Mouse (Mus musculus): ENCODE results near the gene Lamb1. TPM values are rescaled to one million over a fixed set of nuclear protein-coding genes. Genes with fewer than 3 reads are reported as not detected.

Gene Lamb1
- 10 to 100 TPM in 1 of 26 experiments, under 1 TPM in 2, not detected in 23; 0.13 to 12.1 (median 0.14) TPM for total RNA-seq (2018; cell fraction: chromatin; rRNA removed)
- total RNA-seq (2018; cell fraction: cytosol; rRNA removed): under 1 TPM in 4 of 26 experiments, not detected in 22; under 0.01 to 0.04 (median 0.02) TPM
- 1 to 10 TPM in 1 of 26 experiments, under 1 TPM in 3, not detected in 22; 0.05 to 2.2 (median 0.09) TPM for total RNA-seq (2018; cell fraction: nucleus; rRNA removed)
- polyA plus RNA-seq (2018): 0.01 to 0.11 TPM in 2 of 3 replicates, not detected in the other

DNA sequence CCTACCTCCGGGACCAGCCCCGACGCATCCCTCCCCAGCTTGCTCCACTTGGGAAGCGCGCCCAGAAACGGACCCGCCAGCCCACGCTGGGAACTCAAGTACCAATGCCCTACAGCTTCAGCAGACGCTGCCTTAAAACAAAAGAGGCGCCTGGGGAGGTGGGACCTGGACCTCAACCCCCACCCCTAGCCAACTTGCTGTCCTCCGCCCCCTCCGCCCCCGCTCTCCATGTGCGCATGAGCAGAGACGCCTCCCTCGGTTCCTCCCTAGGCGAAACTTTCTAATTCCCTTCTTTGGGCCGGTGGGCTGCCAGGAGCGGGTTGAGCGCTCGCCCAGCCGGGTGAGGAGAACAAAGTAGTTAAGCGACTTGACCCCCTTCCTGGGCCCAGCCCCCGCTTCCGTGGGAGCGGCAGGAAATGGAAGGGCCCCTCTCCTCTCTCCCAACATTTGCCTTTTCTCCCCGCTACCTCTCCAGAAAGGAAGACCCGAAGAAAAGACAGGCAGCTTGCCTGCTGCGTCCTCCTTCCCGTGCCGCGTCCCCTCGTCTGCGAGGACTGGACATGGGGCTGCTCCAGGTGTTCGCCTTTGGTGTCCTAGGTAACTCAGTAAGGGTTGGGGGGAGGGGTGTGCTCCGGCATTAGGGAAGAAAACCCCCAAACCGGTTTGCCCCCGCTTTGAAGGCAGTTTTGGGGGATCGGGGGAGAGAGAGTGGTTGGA lies at the start of gene Lamb1:
TSS of gene Lamb1 (plus strand) at position 230 of the 717 bp plus-strand sequence.
- Histone ChIP-seq H3K27ac (no peak within 1 kb of the TSS), H3K79me2 (ENCODE audit: inconsistent target) (no peaks in the 10 kb centered on the region), H3K4me3 (ENCODE audit: inconsistent target) (no peak within 1 kb of the TSS), H3K36me3 (ENCODE audit: inconsistent target) (no peaks in the 10 kb centered on the region)
- WGBS (ENCODE audit: missing documents): 3% methylated on average over 36 of the region's 39 CpGs

DNA sequence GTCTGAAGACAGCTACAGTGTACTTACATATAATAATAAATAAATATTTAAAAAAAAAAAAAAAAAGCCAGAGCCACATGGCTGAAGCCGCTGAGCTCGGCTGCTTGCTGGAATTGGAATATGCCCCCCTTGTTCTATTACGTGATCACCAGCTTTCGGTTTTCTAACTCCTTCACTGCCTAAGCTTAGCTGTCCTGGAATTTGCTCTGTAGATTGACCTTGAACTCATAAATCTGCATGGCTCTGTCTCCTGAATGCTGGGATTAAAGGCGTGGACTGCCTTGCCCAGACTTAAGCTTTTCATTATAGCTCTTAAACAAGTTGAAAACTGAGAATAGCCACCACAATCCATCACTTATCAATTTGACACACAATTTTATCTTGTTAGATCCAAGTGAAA lies 47.8 kb upstream of the Lamb1 start:
- Histone ChIP-seq H3K4me3 (ENCODE audit: inconsistent target) (no peak overlapping the region), H3K36me3 (ENCODE audit: inconsistent target) (no peaks in the 10 kb centered on the region)
- WGBS (ENCODE audit: missing documents): 96% methylated on average over 5 of the region's 5 CpGs

DNA sequence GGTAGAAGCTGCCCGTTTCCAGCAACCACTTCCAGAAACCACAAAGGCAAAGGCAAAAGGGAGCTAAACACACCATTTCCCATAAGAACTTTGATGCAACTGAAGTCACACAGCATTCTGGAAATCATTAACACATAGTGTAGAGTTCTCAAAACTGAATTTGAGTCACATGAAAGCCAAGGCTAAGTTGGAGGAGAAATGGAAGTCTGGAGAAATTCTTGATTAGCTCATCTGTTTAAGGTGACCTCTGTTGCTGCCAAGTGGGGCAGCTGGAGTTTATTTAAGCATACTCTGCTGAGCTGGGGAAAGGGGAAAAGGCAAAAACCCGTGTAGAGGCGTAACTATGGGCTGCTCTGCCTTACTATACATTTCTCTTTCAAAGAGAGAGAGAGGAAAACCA lies 46.3 kb upstream of the Lamb1 start:
- H3K4me3 ChIP-seq (ENCODE audit: inconsistent target): no peak overlapping the region
- no peaks in the 10 kb centered on the region for H3K36me3 ChIP-seq (ENCODE audit: inconsistent target)
- WGBS (ENCODE audit: missing documents): 71% methylated on average over 2 of the region's 3 CpGs
- H3K79me2 ChIP-seq (ENCODE audit: inconsistent target): no peaks in the 10 kb centered on the region
- H3K27ac ChIP-seq: no peak overlapping the region

More for the DNA sequence above, 47.8 kb upstream of the Lamb1 start:
- Histone ChIP-seq H3K27ac (no peak overlapping the region), H3K79me2 (ENCODE audit: inconsistent target) (no peaks in the 10 kb centered on the region)

DNA sequence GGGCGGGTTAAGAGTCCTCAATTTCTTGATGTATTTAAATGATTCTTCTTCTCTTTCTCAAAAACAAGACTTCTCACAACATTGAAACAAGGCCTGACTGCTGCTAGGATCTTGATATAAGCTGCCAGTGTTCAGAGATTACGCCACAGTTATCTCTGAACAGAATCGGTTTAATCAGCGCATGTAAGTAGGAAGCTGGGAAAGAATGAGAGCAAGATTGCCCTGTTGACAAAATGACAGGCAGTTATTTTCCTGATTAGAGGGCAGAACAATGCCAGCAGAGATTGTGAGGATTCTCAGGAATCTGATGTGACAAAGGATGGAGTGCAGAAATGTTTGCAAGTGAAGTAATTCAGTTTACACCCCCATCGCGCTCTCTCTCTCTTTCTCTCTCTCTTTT lies 43.5 kb upstream of the Lamb1 start:
- H3K79me2 ChIP-seq (ENCODE audit: inconsistent target): no peaks in the 10 kb centered on the region
- H3K4me3 ChIP-seq (ENCODE audit: inconsistent target): no peak overlapping the region
- H3K27ac ChIP-seq: no peak overlapping the region
- WGBS (ENCODE audit: missing documents): 91% methylated on average over 6 of the region's 6 CpGs
- H3K36me3 ChIP-seq (ENCODE audit: inconsistent target): no peaks in the 10 kb centered on the region

DNA sequence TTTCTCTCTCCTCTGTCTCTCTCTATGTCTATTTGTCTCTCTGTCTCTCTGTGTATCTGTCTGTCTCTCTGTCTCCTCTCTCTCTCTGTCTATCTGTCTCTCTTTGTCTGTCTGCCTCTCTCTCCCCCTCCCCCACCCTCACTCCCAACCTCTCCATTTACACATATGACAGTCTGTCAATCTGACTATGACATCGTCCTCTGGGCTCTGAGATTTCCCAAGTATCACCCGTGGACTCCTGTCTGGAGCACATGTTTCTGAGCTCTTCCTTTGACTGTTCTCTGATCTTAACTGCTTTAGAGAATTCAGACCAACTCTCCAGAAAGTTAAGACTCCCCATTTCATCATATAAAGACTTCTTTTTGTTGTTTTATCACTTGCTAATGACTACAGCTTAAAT lies 42.8 kb upstream of the Lamb1 start:
- no peak overlapping the region for H3K27ac ChIP-seq
- H3K4me3 ChIP-seq (ENCODE audit: inconsistent target): no peak overlapping the region
- H3K79me2 ChIP-seq (ENCODE audit: inconsistent target): no peaks in the 10 kb centered on the region
- H3K36me3 ChIP-seq (ENCODE audit: inconsistent target): no peaks in the 10 kb centered on the region
- 50% methylated on average over 2 of the region's 2 CpGs for WGBS (ENCODE audit: missing documents)

DNA sequence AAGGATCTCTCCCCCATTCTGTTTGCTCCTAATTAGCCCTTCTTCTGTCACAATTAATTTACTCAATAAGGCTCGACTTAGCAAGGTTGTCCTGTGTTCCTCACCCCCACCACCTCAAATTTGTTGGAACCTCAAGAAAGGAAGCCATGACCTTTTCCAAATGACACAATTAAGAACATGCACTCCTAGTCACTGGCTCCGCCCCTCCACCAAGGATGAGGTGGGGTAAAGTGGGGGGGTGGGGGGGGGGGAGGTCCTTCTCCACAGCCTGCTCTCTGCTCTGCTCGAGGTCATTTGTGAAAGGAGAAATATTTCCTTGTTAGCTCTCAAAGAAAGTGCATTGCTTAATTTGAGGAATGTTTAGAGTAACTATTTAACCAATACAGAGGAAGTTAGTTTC lies 42.3 kb upstream of the Lamb1 start:
- no peaks in the 10 kb centered on the region for H3K36me3 ChIP-seq (ENCODE audit: inconsistent target)
- no peak overlapping the region for H3K4me3 ChIP-seq (ENCODE audit: inconsistent target)
- H3K79me2 ChIP-seq (ENCODE audit: inconsistent target): no peaks in the 10 kb centered on the region
- no peak overlapping the region for H3K27ac ChIP-seq
- 65% methylated on average over 2 of the region's 3 CpGs for WGBS (ENCODE audit: missing documents)

DNA sequence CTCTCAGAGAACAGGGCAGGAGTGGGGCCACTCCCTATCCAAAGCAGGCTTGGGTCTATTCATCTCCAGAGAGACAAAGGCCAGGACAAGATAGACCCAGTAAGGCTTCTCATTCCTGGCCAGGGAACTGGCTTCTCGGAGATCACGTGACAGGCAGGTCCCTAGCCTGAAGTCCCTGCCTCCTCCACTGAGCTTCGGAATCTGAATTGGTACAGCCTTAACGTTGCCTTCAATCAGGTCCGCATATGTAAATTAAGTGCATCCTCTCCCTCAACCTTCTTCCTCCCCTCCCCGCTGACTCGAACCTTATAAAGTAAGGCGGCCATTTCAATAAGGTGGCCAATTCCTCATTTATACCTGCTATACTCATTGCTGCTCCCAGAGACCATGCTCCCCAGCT lies 39.6 kb upstream of the Lamb1 start:
- Histone ChIP-seq H3K27ac (no peak overlapping the region), H3K79me2 (ENCODE audit: inconsistent target) (no peaks in the 10 kb centered on the region), H3K36me3 (ENCODE audit: inconsistent target) (no peaks in the 10 kb centered on the region), H3K4me3 (ENCODE audit: inconsistent target) (no peak overlapping the region)
- 77% methylated on average over 8 of the region's 8 CpGs for WGBS (ENCODE audit: missing documents)

DNA sequence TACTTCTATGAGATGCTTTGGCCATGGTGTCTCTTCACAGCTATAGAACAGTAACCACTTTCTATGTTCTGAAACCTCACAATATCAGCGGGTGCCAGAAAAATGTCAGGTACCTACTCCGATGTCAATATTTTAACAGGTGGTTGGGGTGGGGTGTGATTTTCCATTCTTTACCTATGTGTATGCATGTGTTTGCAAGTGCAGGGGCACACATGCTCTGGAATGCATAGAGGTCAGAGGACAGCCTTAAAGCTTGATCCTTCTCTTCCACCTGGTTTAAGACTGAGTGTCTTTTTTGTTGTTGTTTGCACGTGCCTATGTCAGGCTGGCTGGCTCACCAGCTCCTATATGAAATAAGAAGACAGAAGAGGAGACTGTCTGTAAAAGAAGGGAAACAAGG lies 37.9 kb upstream of the Lamb1 start:
- H3K4me3 ChIP-seq (ENCODE audit: inconsistent target): no peak overlapping the region
- no peak overlapping the region for H3K27ac ChIP-seq
- no peaks in the 10 kb centered on the region for H3K79me2 ChIP-seq (ENCODE audit: inconsistent target)
- WGBS (ENCODE audit: missing documents): 78% methylated on average over 3 of the region's 3 CpGs
- H3K36me3 ChIP-seq (ENCODE audit: inconsistent target): no peaks in the 10 kb centered on the region

DNA sequence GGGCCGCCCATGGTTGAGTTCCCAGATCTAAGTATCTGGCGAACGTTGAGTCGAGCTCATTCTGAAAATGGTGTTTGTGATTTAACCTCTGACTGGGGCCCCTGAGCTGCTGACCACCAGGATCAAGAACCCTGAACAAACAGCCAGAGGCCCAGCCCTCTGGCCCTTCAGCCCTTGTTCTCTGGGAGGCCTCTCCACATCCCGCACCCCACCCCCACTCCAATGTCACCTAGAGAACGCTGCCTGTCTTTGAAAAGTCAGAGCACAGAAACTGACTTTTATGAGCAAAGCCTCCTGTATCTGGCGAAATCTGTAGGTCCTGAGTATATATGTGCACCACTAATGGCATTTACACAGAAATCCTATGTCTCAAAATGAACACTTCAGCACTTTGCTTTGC lies 36.2 kb upstream of the Lamb1 start:
- Histone ChIP-seq H3K36me3 (ENCODE audit: inconsistent target) (no peaks in the 10 kb centered on the region), H3K79me2 (ENCODE audit: inconsistent target) (no peaks in the 10 kb centered on the region), H3K27ac (no peak overlapping the region), H3K4me3 (ENCODE audit: inconsistent target) (no peak overlapping the region)
- WGBS (ENCODE audit: missing documents): 82% methylated on average over 7 of the region's 7 CpGs

DNA sequence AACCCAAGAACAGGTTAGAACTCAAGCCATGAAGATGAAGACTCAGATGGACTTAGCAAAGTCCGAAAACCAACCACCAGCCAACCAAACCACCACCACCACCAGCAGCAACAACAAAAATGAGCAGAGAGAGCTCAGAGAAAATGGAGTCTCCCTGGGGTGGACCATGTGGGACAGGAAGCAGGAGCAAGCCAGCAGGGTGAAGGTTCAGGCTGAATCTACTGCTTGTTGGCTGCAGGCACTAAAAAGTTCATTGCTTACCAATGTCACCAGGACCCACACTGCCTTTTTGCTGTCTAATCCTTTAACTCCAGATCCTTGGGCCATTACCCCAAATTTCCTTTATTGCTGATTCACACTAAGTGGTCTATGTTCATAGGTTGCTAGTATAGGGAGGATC lies 32.4 kb upstream of the Lamb1 start:
- 91% methylated on average over 1 of the region's 1 CpGs for WGBS (ENCODE audit: missing documents)
- Histone ChIP-seq H3K36me3 (ENCODE audit: inconsistent target) (no peaks in the 10 kb centered on the region), H3K4me3 (ENCODE audit: inconsistent target) (no peak overlapping the region), H3K79me2 (ENCODE audit: inconsistent target) (no peaks in the 10 kb centered on the region), H3K27ac (no peak overlapping the region)

DNA sequence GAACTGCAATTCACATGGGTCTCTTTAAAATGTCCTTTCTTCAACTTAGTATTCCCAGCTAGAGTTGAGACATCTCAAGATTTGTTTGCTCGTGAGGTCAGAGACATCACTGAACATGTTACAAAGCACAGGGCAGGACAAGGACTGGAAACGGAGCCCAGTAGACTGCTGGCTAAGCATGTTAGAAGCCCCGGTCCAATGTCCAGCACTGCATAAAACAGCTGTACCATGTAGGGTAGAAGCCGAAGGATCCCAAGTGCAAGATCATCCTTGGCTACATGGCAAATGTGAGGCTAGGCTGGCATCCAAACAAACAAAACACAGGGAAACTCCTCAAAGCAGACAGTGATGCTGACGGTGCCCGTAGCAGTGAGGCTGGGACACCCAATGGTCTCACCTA lies 30.0 kb upstream of the Lamb1 start:
- 97% methylated on average over 5 of the region's 6 CpGs for WGBS (ENCODE audit: missing documents)
- no peaks in the 10 kb centered on the region for H3K79me2 ChIP-seq (ENCODE audit: inconsistent target)
- no peak overlapping the region for H3K4me3 ChIP-seq (ENCODE audit: inconsistent target)
- no peaks in the 10 kb centered on the region for H3K36me3 ChIP-seq (ENCODE audit: inconsistent target)
- no peak overlapping the region for H3K27ac ChIP-seq

DNA sequence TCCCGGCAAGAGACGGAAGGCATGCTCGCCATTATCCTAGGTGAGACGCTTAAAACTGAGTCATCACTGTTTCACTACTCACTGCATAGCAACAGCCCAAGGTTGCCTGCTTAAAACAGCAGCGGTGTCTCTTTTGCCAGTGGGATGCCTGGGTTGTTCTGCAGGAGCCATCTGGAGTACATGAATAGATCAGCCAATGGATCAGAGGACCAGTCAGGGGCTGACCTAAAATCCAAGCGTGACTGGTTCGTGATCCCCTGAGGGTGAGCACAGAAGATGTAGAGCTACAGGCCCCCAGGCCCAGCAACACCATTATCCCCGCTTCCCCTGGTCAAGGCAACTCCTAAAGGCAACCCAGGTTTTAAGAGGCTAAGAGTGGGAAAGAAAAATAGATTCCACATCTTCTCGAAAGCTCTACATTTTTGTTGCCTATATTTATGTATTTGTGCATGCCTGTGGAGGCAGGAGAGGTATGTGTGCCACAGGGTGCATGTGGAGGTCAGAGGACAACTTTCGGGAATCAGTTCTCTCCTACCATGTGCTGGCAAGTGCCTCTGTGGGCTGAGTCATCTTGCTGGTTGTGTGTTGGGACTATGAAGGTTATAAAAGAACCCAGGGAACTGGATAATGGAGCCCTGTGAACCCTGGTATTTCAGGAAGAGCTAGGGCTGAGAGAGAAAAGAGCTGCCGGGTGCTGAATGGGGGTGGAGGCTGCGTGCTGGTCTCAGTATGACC lies 28.0 kb upstream of the Lamb1 start:
- H3K79me2 ChIP-seq (ENCODE audit: inconsistent target): no peaks in the 10 kb centered on the region
- H3K27ac ChIP-seq: no peak overlapping the region
- H3K4me3 ChIP-seq (ENCODE audit: inconsistent target): no peak overlapping the region
- WGBS (ENCODE audit: missing documents): 82% methylated on average over 12 of the region's 12 CpGs
- no peaks in the 10 kb centered on the region for H3K36me3 ChIP-seq (ENCODE audit: inconsistent target)

DNA sequence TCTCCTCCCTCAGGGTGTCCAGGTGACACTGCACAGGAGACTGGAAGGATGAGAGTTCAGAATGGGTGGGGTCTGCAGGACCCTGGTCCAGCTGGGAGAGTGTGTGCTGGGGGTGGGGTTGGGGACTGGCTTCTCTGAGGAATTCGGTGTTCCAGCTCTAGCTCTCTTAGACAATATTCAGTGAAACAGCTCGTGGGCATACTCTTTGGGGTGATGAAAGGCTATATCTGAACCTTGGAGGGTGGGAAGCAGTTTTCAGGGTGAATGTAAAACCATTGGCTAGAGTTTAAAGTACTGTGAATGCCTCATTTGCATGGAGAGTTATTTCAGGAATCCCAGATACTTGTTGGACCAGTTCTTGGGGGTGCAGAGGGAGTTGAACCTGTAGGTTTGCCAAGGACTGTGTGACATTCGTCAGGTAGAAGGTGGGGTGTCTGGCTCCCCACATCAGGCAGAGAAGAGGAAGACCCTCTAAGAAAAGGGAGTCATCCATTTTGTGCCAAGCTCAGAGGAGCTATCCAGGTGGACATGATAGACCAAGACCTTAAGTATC lies 25.9 kb upstream of the Lamb1 start:
- Histone ChIP-seq H3K4me3 (ENCODE audit: inconsistent target) (no peak overlapping the region), H3K79me2 (ENCODE audit: inconsistent target) (no peaks in the 10 kb centered on the region), H3K27ac (no peak overlapping the region), H3K36me3 (ENCODE audit: inconsistent target) (no peaks in the 10 kb centered on the region)
- WGBS (ENCODE audit: missing documents): 92% methylated on average over 3 of the region's 3 CpGs

DNA sequence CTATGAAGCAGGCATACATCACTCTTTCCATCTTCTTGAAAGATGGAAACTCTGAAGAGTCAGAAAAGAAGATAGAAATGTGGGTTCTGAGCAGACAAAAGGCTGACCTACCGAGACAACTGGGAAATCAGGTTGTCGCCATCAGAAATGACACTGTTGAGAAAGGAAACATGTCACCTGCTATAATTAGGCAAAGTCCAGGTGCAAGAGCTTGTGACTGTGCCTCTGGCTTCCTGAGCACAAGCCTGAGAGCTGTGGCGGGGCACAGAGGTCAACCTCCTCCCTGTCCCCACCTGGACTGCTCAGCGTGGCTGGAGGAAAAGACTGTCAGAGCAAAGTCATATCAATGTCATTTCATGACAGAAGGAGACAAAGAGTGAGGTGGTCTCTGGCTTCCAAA lies 25.2 kb upstream of the Lamb1 start:
- WGBS (ENCODE audit: missing documents): 90% methylated on average over 4 of the region's 4 CpGs
- Histone ChIP-seq H3K4me3 (ENCODE audit: inconsistent target) (no peak overlapping the region), H3K36me3 (ENCODE audit: inconsistent target) (no peaks in the 10 kb centered on the region), H3K79me2 (ENCODE audit: inconsistent target) (no peaks in the 10 kb centered on the region), H3K27ac (no peak overlapping the region)

DNA sequence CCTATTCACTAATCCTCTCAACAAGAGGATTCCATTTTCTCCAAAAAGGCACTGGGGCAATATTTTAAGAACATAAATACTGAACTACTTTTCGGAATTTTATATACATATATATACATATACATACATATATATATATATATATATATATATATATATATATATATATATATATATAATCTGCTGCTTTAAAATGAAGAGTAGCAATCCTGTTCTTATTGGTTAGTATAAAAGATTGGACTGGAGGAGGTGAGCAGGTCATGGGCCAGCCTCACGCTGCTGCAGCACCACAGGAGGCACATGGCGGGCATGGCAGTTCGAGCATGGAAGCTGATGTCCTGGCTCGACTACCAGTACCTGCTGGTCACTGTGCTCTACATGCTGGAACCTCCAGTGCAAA lies 24.6 kb upstream of the Lamb1 start, which contains the start of gene Gm6993:
TSS of gene Gm6993 (plus strand) at position 301 of the 400 bp plus-strand sequence.
- Histone ChIP-seq H3K4me3 (ENCODE audit: inconsistent target) (no peak within 1 kb of the TSS), H3K79me2 (ENCODE audit: inconsistent target) (no peaks in the 10 kb centered on the region), H3K27ac (no peak within 1 kb of the TSS), H3K36me3 (ENCODE audit: inconsistent target) (no peaks in the 10 kb centered on the region)
- 90% methylated on average over 4 of the region's 5 CpGs for WGBS (ENCODE audit: missing documents)
